Mouse (Mus musculus) liver, embryonic 12.5 days (tissue): ENCODE data around the gene Mrpl27. TPM values are rescaled to one million over a fixed set of nuclear protein-coding genes. Genes with fewer than 3 reads are reported as not detected.

Experiments
- ATAC-seq: fragments of 200-750 bp; cut with Nextera tagmentation; 2 replicates; pipeline ENCODE4 v1.8.0; 2017; ENCODE audit warnings: moderate number of reproducible peaks, mild to moderate bottlenecking, moderate library complexity
- H3K27ac ChIP-seq: fragments of 300-500 bp; sonication (generic); 2 replicates; pipeline ENCODE4 v1.5.1; 2016; ENCODE audit warnings: mild to moderate bottlenecking
- H3K27me3 ChIP-seq: fragments of 300-500 bp; sonication (generic); replicated peaks from 2 replicates; pipeline ENCODE4 v1.6.1; 2016; ENCODE audit warnings: mild to moderate bottlenecking, moderate library complexity
- H3K36me3 ChIP-seq: fragments of 300-500 bp; sonication (generic); 2 replicates; pipeline ENCODE4 v1.6.1; 2016; ENCODE audit warnings: mild to moderate bottlenecking, moderate library complexity
- H3K4me1 ChIP-seq: fragments of 300-500 bp; sonication (generic); 2 replicates; pipeline ENCODE4 v1.6.1; 2016
- H3K4me2 ChIP-seq: fragments of 300-500 bp; sonication (generic); 2 replicates; pipeline ENCODE4 v1.6.1; 2016; ENCODE audit warnings: mild to moderate bottlenecking, moderate library complexity
- H3K4me3 ChIP-seq: fragments of 300-500 bp; sonication (generic); 2 replicates; pipeline ENCODE4 v1.5.1; 2016; ENCODE audit warnings: mild to moderate bottlenecking, moderate library complexity
- H3K9ac ChIP-seq: fragments of 300-500 bp; sonication (generic); 2 replicates; pipeline ENCODE4 v1.6.1; 2016; ENCODE audit warnings: mild to moderate bottlenecking, moderate library complexity
- H3K9me3 ChIP-seq: fragments of 300-500 bp; sonication (generic); replicated peaks from 2 replicates; pipeline ENCODE4 v1.6.1; 2016; ENCODE audit warnings: mild to moderate bottlenecking, moderate library complexity
- WGBS: fragments of 180-500 bp; shearing (Covaris S2); methylation state at CpG from one replicate; pipeline ENCODE4 v1.1.7; 2016; ENCODE audit not compliant: insufficient replicate concordance; 5-methylcytosine and 5-hydroxymethylcytosine counted together
- polyA plus RNA-seq: library from polyadenylated mRNA; unstranded; fragments of >200 nt; fragmentation: Nextera tagmentation; extraction: Ambion mirVana; gene quantifications from 2 replicates; pipeline ENCODE4 v1.2.1, GENCODE M21; 2016

Mrpl27 gene
- polyA plus RNA-seq, 1 experiment from 2014 or later: 89.1 TPM

- no peak overlapping the region for H3K4me3 ChIP-seq
Measured at GRCm38 (mm10) chr11:94701401-94702215, 48.0 kb downstream of the Mrpl27 start.

DNA sequence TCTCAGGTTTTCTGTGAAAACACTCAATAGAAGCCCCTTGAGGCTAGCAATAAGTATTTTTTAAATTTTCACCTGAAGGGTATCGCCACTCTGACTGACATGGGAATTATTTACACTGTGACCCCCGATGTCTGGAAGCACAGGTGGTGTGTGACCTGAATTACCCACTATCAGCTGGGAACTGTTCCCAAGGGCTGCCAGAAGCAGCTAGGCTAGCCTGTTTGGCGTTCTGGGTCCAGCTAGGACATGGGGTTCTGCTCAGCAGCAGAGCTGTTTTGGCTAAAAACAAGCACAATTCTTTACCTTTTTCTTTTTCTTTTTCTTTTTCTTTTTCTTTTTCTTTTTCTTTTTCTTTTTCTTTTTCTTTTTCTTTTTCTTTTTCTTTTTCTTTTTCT is 48.6 kb downstream of the Mrpl27 start:
- 58% methylated on average over 3 of the region's 3 CpGs for WGBS
- Histone ChIP-seq H3K4me2 (no peak overlapping the region), H3K4me3 (no peak overlapping the region), H3K4me1 (no peaks in the 10 kb centered on the region), H3K27me3 (peaks cover 21% of the 10 kb centered on the region; the same call in 1 of the 2 replicates), H3K36me3 (no peaks in the 10 kb centered on the region), H3K9me3 (no peaks in the 10 kb centered on the region), H3K9ac (no peak overlapping the region), H3K27ac (no peak overlapping the region)
- no peak for ATAC-seq

More at GRCm38 (mm10) chr11:94701401-94702215, 48.0 kb downstream of the Mrpl27 start:
- ATAC-seq: no peak
- 58% methylated on average over 27 of the region's 27 CpGs for WGBS
- H3K27ac ChIP-seq: no peak overlapping the region
- H3K9ac ChIP-seq: no peak overlapping the region
- H3K4me1 ChIP-seq: no peaks in the 10 kb centered on the region
- no peak overlapping the region for H3K4me2 ChIP-seq
- H3K36me3 ChIP-seq: no peaks in the 10 kb centered on the region
- peaks cover 21% of the 10 kb centered on the region; the same call in 1 of the 2 replicates for H3K27me3 ChIP-seq
- H3K9me3 ChIP-seq: no peaks in the 10 kb centered on the region

- H3K4me2 ChIP-seq: no peak overlapping the region
- WGBS: 37% methylated on average over 7 of the region's 7 CpGs
- no peak overlapping the region for H3K4me3 ChIP-seq
- peaks cover 18% of the 10 kb centered on the region; the same call in 1 of the 2 replicates for H3K27me3 ChIP-seq
- no peak overlapping the region for H3K27ac ChIP-seq
- H3K9ac ChIP-seq: no peak overlapping the region
- no peaks in the 10 kb centered on the region for H3K9me3 ChIP-seq
- no peaks in the 10 kb centered on the region for H3K36me3 ChIP-seq
- no peak for ATAC-seq
- no peaks in the 10 kb centered on the region for H3K4me1 ChIP-seq
Measured at GRCm38 (mm10) chr11:94704020-94704419, 50.5 kb downstream of the Mrpl27 start.

- no peak within 1 kb of the TSS for H3K9ac ChIP-seq
- H3K4me1 ChIP-seq: no peaks in the 10 kb centered on the region
- H3K27me3 ChIP-seq: peaks cover 18% of the 10 kb centered on the region; the same call in 1 of the 2 replicates
- H3K4me2 ChIP-seq: no peak within 1 kb of the TSS
- WGBS: 64% methylated on average over 5 of the region's 5 CpGs
- no peaks in the 10 kb centered on the region for H3K9me3 ChIP-seq
- H3K27ac ChIP-seq: no peak within 1 kb of the TSS
- no peak within 1 kb of the TSS for H3K4me3 ChIP-seq
- H3K36me3 ChIP-seq: no peaks in the 10 kb centered on the region
- no peak for ATAC-seq
Measured at GRCm38 (mm10) chr11:94704472-94704871, 50.9 kb downstream of the Mrpl27 start, which contains the start of gene Gm11541. Gene Gm11541 (minus strand): TSS chr11:94704499.

Other genes starting within 250 kb of the Mrpl27 start
- gene Cacna1g, start 179.6 kb upstream of the Mrpl27 start, polyA plus RNA-seq: 2.5 and 3.2 TPM in 2 replicates
- not detected in 2 replicates for gene Spata20, start 167.6 kb upstream of the Mrpl27 start, polyA plus RNA-seq
- gene Epn3, start 153.8 kb upstream of the Mrpl27 start, polyA plus RNA-seq: not detected in 2 replicates
- 0.28 and 0.37 TPM in 2 replicates for gene Mycbpap, start 132.0 kb upstream of the Mrpl27 start, polyA plus RNA-seq
- gene Rsad1, start 104.5 kb upstream of the Mrpl27 start, polyA plus RNA-seq: 2.0 and 3.2 TPM in 2 replicates
- 0.10 TPM in 1 of 2 replicates, not detected in the other for gene Chad, start 88.7 kb upstream of the Mrpl27 start, polyA plus RNA-seq
- 1.1 and 1.2 TPM in 2 replicates for gene Acsf2, start 51.9 kb upstream of the Mrpl27 start, polyA plus RNA-seq
- 182 and 186 TPM in 2 replicates for gene Lrrc59, start 24.0 kb upstream of the Mrpl27 start, polyA plus RNA-seq
- 22.7 and 25.0 TPM in 2 replicates for gene Eme1, start 197 bp downstream of the Mrpl27 start, polyA plus RNA-seq
- gene Xylt2, start 23.7 kb downstream of the Mrpl27 start, polyA plus RNA-seq: 7.0 and 7.1 TPM in 2 replicates
- not detected in 2 replicates for gene Gm11541, start 50.7 kb downstream of the Mrpl27 start, polyA plus RNA-seq
- gene Cdc34b, start 88.0 kb downstream of the Mrpl27 start, polyA plus RNA-seq: 0.11 TPM in 1 of 2 replicates, not detected in the other
- gene Tmem92, start 128.9 kb downstream of the Mrpl27 start, polyA plus RNA-seq: not detected in 2 replicates